Mouse (Mus musculus): ENCODE results near the gene Ap4e1. TPM values are rescaled to one million over a fixed set of nuclear protein-coding genes. Genes with fewer than 3 reads are reported as not detected.
"Not testable (repeated sequence)": the region's sequence is repeated elsewhere in the genome, so short reads cannot be mapped to it uniquely, and the experiment has no call there.

The Ap4e1 gene
- polyA plus RNA-seq, 1 experiment: 20.2 TPM

- peak overlapping the region; percentile 60 for H3K27ac ChIP-seq (ENCODE audit: insufficient read depth, low read length)
Observed at GRCm38 (mm10) chr2:127069781-127070434, 61.4 kb downstream of the Ap4e1 start.

GRCm38 (mm10) chr2:127070435-127070841, 61.9 kb downstream of the Ap4e1 start, which contains the start of gene Blvra:
Gene Blvra, plus strand, starts transcription at chr2:127070665.
- no peaks in the 10 kb centered on the region for H3K4me1 ChIP-seq (ENCODE audit: control insufficient read depth, insufficient read depth, low read length)
- H3K27me3 ChIP-seq (ENCODE audit: control insufficient read depth, insufficient read depth, low read length, poor library complexity, severe bottlenecking): no peaks in the 10 kb centered on the region
- no peaks in the 10 kb centered on the region; the same call in 1 of the 2 replicates for H3K36me3 ChIP-seq (ENCODE audit: control insufficient read depth, insufficient read depth, low read length, poor library complexity, severe bottlenecking)
- H3K4me3 ChIP-seq (ENCODE audit: low read depth, low read length): peak within 1 kb of the TSS; percentile 59
- peak within 1 kb of the TSS; percentile 60 for H3K27ac ChIP-seq (ENCODE audit: insufficient read depth, low read length)
- H3K9ac ChIP-seq (ENCODE audit: low read depth, poor library complexity, severe bottlenecking): peak within 1 kb of the TSS; percentile 90
- H3K9me3 ChIP-seq (replicated peaks; ENCODE audit: control insufficient read depth, insufficient read depth, low read length, poor library complexity, severe bottlenecking): no peaks in the 10 kb centered on the region
- peak; percentile 63 for TF ChIP-seq POLR2A (IDR thresholded peaks at IDR 0.05; ENCODE audit: insufficient read depth, low read length)
- no peak for TF ChIP-seq CTCF (IDR thresholded peaks at IDR 0.05; ENCODE audit: low read depth, low read length)

More at GRCm38 (mm10) chr2:127069781-127070434, 61.4 kb downstream of the Ap4e1 start:
- Histone ChIP-seq H3K9ac (ENCODE audit: low read depth, poor library complexity, severe bottlenecking) (peak overlapping the region; percentile 46), H3K36me3 (ENCODE audit: control insufficient read depth, insufficient read depth, low read length, poor library complexity, severe bottlenecking) (no peaks in the 10 kb centered on the region; the same call in 1 of the 2 replicates), H3K9me3 (replicated peaks; ENCODE audit: control insufficient read depth, insufficient read depth, low read length, poor library complexity, severe bottlenecking) (no peaks in the 10 kb centered on the region), H3K4me1 (ENCODE audit: control insufficient read depth, insufficient read depth, low read length) (no peaks in the 10 kb centered on the region), H3K27me3 (ENCODE audit: control insufficient read depth, insufficient read depth, low read length, poor library complexity, severe bottlenecking) (no peaks in the 10 kb centered on the region), H3K4me3 (ENCODE audit: low read depth, low read length) (peak overlapping the region; percentile 59)
- TF ChIP-seq CTCF (IDR thresholded peaks at IDR 0.05; ENCODE audit: low read depth, low read length): no peak
- no peak for TF ChIP-seq EP300 (IDR thresholded peaks at IDR 0.05; ENCODE audit: insufficient read depth, low read depth, low read length)
- TF ChIP-seq POLR2A (IDR thresholded peaks at IDR 0.05; ENCODE audit: insufficient read depth, low read length): no peak

- Histone ChIP-seq H3K36me3 (ENCODE audit: control insufficient read depth, insufficient read depth, low read length, poor library complexity, severe bottlenecking) (no peaks in the 10 kb centered on the region; the same call in 1 of the 2 replicates), H3K9ac (ENCODE audit: low read depth, poor library complexity, severe bottlenecking) (peak overlapping the region; percentile 90), H3K27ac (ENCODE audit: insufficient read depth, low read length) (no peak overlapping the region), H3K27me3 (ENCODE audit: control insufficient read depth, insufficient read depth, low read length, poor library complexity, severe bottlenecking) (no peaks in the 10 kb centered on the region), H3K4me1 (ENCODE audit: control insufficient read depth, insufficient read depth, low read length) (no peaks in the 10 kb centered on the region), H3K4me3 (ENCODE audit: low read depth, low read length) (peak overlapping the region; percentile 51), H3K9me3 (replicated peaks; ENCODE audit: control insufficient read depth, insufficient read depth, low read length, poor library complexity, severe bottlenecking) (no peaks in the 10 kb centered on the region)
- TF ChIP-seq EP300 (IDR thresholded peaks at IDR 0.05; ENCODE audit: insufficient read depth, low read depth, low read length): no peak
- no peak for TF ChIP-seq POLR2A (IDR thresholded peaks at IDR 0.05; ENCODE audit: insufficient read depth, low read length)
- TF ChIP-seq CTCF (IDR thresholded peaks at IDR 0.05; ENCODE audit: low read depth, low read length): no peak
Observed at GRCm38 (mm10) chr2:127070879-127071278, 62.4 kb downstream of the Ap4e1 start.

- no peak overlapping the region for H3K9ac ChIP-seq (ENCODE audit: low read depth, poor library complexity, severe bottlenecking)
- no peak overlapping the region for H3K27ac ChIP-seq (ENCODE audit: insufficient read depth, low read length)
- TF ChIP-seq CTCF (IDR thresholded peaks at IDR 0.05; ENCODE audit: low read depth, low read length) (no peak), EP300 (IDR thresholded peaks at IDR 0.05; ENCODE audit: insufficient read depth, low read depth, low read length) (no peak), POLR2A (IDR thresholded peaks at IDR 0.05; ENCODE audit: insufficient read depth, low read length) (no peak)
- no peaks in the 10 kb centered on the region for H3K4me1 ChIP-seq (ENCODE audit: control insufficient read depth, insufficient read depth, low read length)
- H3K4me3 ChIP-seq (ENCODE audit: low read depth, low read length): no peak overlapping the region
- no peaks in the 10 kb centered on the region for H3K27me3 ChIP-seq (ENCODE audit: control insufficient read depth, insufficient read depth, low read length, poor library complexity, severe bottlenecking)
- H3K9me3 ChIP-seq (replicated peaks; ENCODE audit: control insufficient read depth, insufficient read depth, low read length, poor library complexity, severe bottlenecking): no peaks in the 10 kb centered on the region
- no peaks in the 10 kb centered on the region for H3K36me3 ChIP-seq (ENCODE audit: control insufficient read depth, insufficient read depth, low read length, poor library complexity, severe bottlenecking)
Observed at GRCm38 (mm10) chr2:127074116-127074515, 65.6 kb downstream of the Ap4e1 start.

GRCm38 (mm10) chr2:127077611-127078010, 69.1 kb downstream of the Ap4e1 start:
- no peaks in the 10 kb centered on the region for H3K36me3 ChIP-seq (ENCODE audit: control insufficient read depth, insufficient read depth, low read length, poor library complexity, severe bottlenecking)
- H3K9me3 ChIP-seq (replicated peaks; ENCODE audit: control insufficient read depth, insufficient read depth, low read length, poor library complexity, severe bottlenecking): no peaks in the 10 kb centered on the region
- TF ChIP-seq CTCF (IDR thresholded peaks at IDR 0.05; ENCODE audit: low read depth, low read length) (no peak), EP300 (IDR thresholded peaks at IDR 0.05; ENCODE audit: insufficient read depth, low read depth, low read length) (no peak), POLR2A (IDR thresholded peaks at IDR 0.05; ENCODE audit: insufficient read depth, low read length) (no peak)
- H3K27ac ChIP-seq (ENCODE audit: insufficient read depth, low read length): no peak overlapping the region
- H3K9ac ChIP-seq (ENCODE audit: low read depth, poor library complexity, severe bottlenecking): no peak overlapping the region
- no peaks in the 10 kb centered on the region for H3K27me3 ChIP-seq (ENCODE audit: control insufficient read depth, insufficient read depth, low read length, poor library complexity, severe bottlenecking)
- no peaks in the 10 kb centered on the region for H3K4me1 ChIP-seq (ENCODE audit: control insufficient read depth, insufficient read depth, low read length)
- peak overlapping the region; percentile 40 for H3K4me3 ChIP-seq (ENCODE audit: low read depth, low read length)

GRCm38 (mm10) chr2:127079066-127079465, 70.5 kb downstream of the Ap4e1 start:
- H3K27ac ChIP-seq (ENCODE audit: insufficient read depth, low read length); H3K9me3 ChIP-seq (replicated peaks; ENCODE audit: control insufficient read depth, insufficient read depth, low read length, poor library complexity, severe bottlenecking); H3K27me3 ChIP-seq (ENCODE audit: control insufficient read depth, insufficient read depth, low read length, poor library complexity, severe bottlenecking); H3K36me3 ChIP-seq (ENCODE audit: control insufficient read depth, insufficient read depth, low read length, poor library complexity, severe bottlenecking); H3K4me3 ChIP-seq (ENCODE audit: low read depth, low read length); H3K4me1 ChIP-seq (ENCODE audit: control insufficient read depth, insufficient read depth, low read length); H3K9ac ChIP-seq (ENCODE audit: low read depth, poor library complexity, severe bottlenecking): not testable (repeated sequence)

All from ES-Bruce4 (cell line).